Mouse (Mus musculus) lung, postnatal 4 days (tissue): ENCODE measurements around the gene Fcgr3.

ENCODE experiments used
- DNase-seq, 2 experiments: peaks; one replicate each; pipeline ENCODE4 v3.0.0; 2021

The Fcgr3 gene

DNA sequence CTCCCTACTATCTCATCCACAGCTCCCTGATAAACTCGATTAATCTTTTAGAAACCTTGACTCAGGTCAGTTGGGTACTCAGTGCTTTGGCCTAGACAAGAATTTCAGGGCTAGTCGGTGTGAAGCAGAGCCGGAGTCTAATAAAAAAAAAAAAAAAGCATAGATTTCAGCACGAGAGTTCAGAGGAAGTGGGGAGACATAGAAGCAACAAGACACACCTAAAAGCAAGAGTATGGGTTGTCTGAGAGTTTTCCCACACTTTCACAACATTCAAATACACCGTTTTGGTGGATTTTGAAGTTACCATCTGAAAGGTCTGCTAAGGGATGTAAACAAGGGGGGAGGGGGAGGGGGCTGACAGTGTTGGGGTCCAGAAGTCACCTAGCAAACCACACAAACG is 59.7 kb downstream of the Fcgr3 start:
- no peak for DNase-seq
